Mouse (Mus musculus): ENCODE results near the gene Cldn14. TPM values are rescaled to one million over a fixed set of nuclear protein-coding genes. Genes with fewer than 3 reads are reported as not detected.
"Not testable (repeated sequence)": the region's sequence is repeated elsewhere in the genome, so short reads cannot be mapped to it uniquely, and the experiment has no call there.

The Cldn14 gene
- 1 to 10 TPM; 1.1 to 1.9 TPM for total RNA-seq (2021)
- long read RNA-seq, experiment 1, partial matches to known transcripts, result 0 of 3 reads
- long read RNA-seq, experiment 1, other reads (novel, unspliced or antisense), result 0 of 3 reads
- long read RNA-seq, experiment 2, result 0 reads

- intact Hi-C loops (cut with DNase I), result no loop called here
- no peak for DNase-seq (ENCODE audit: low spot score in 2 of 2)
Measured at GRCm38 (mm10) chr16:94008737-94009136, at the start of gene Cldn14. Cldn14 (minus strand) TSS chr16:94008837.

- DNase-seq (ENCODE audit: low spot score in 2 of 2), result no peak
- intact Hi-C loops (cut with DNase I), result no loop called here
Measured at GRCm38 (mm10) chr16:94055576-94055975, 46.9 kb upstream of the Cldn14 start.

- no peak for DNase-seq (ENCODE audit: low spot score in 2 of 2)
- intact Hi-C loops (cut with DNase I), result no loop called here
Measured at GRCm38 (mm10) chr16:94055176-94055575, 46.5 kb upstream of the Cldn14 start.

- intact Hi-C loops (cut with DNase I), result no loop called here
- no peak for DNase-seq (ENCODE audit: low spot score in 2 of 2)
Measured at GRCm38 (mm10) chr16:94050368-94050767, 41.7 kb upstream of the Cldn14 start.

- intact Hi-C loops (cut with DNase I), result no loop called here
- DNase-seq (ENCODE audit: low spot score in 2 of 2), result peak; percentile 25 to 26
Measured at GRCm38 (mm10) chr16:94044996-94045395, 36.4 kb upstream of the Cldn14 start.

- intact Hi-C loops (cut with DNase I), result no loop called here
- no peak for DNase-seq (ENCODE audit: low spot score in 2 of 2)
Measured at GRCm38 (mm10) chr16:94043797-94044196, 35.2 kb upstream of the Cldn14 start.

- intact Hi-C loops (cut with DNase I), result no loop called here
- no peak for DNase-seq (ENCODE audit: low spot score in 2 of 2)
Measured at GRCm38 (mm10) chr16:94041065-94041712, 32.6 kb upstream of the Cldn14 start.

- intact Hi-C loops (cut with DNase I), result no loop called here
- DNase-seq (ENCODE audit: low spot score in 2 of 2), result no peak
Measured at GRCm38 (mm10) chr16:94040485-94040884, 31.8 kb upstream of the Cldn14 start.

GRCm38 (mm10) chr16:94038986-94039341 is 30.3 kb upstream of the Cldn14 start:
- intact Hi-C loops (cut with DNase I), result loop anchor here (1.0 kb wide), 1 partner anchor 220 kb away; no protein-coding TSS in a partner anchor

GRCm38 (mm10) chr16:94038272-94038985 is 29.8 kb upstream of the Cldn14 start:
- peak; percentile 36 to 62 for DNase-seq (ENCODE audit: low spot score in 2 of 2)

More at GRCm38 (mm10) chr16:94038986-94039341, 30.3 kb upstream of the Cldn14 start:
- DNase-seq (ENCODE audit: low spot score in 2 of 2), result no peak

GRCm38 (mm10) chr16:94037280-94037679 is 28.6 kb upstream of the Cldn14 start:
- intact Hi-C loops (cut with DNase I), result no loop called here
- no peak for DNase-seq (ENCODE audit: low spot score in 2 of 2)

More at GRCm38 (mm10) chr16:94038272-94038985, 29.8 kb upstream of the Cldn14 start:
- intact Hi-C loops (cut with DNase I), result loop anchor here (1.0 kb wide), 1 partner anchor 221 kb away; no protein-coding TSS in a partner anchor

GRCm38 (mm10) chr16:94034152-94034551 is 25.5 kb upstream of the Cldn14 start:
- no peak for DNase-seq (ENCODE audit: low spot score in 2 of 2)

GRCm38 (mm10) chr16:94032270-94032669 is 23.6 kb upstream of the Cldn14 start:
- DNase-seq (ENCODE audit: low spot score in 2 of 2), result no peak
- intact Hi-C loops (cut with DNase I), result no loop called here

More at GRCm38 (mm10) chr16:94034152-94034551, 25.5 kb upstream of the Cldn14 start:
- intact Hi-C loops (cut with DNase I), result no loop called here

GRCm38 (mm10) chr16:94023352-94024280 is 15.0 kb upstream of the Cldn14 start:
- intact Hi-C loops (cut with DNase I), result no loop called here

GRCm38 (mm10) chr16:94019725-94020124 is 11.1 kb upstream of the Cldn14 start:
- intact Hi-C loops (cut with DNase I); DNase-seq (ENCODE audit: low spot score in 2 of 2): not testable (repeated sequence)

More at GRCm38 (mm10) chr16:94023352-94024280, 15.0 kb upstream of the Cldn14 start:
- no peak for DNase-seq (ENCODE audit: low spot score in 2 of 2)

- intact Hi-C loops (cut with DNase I), result no loop called here
Measured at GRCm38 (mm10) chr16:94017953-94018352, 9.3 kb upstream of the Cldn14 start.

GRCm38 (mm10) chr16:94014489-94015096 is 6.0 kb upstream of the Cldn14 start:
- intact Hi-C loops (cut with DNase I), result no loop called here
- DNase-seq (ENCODE audit: low spot score in 2 of 2), result no peak

More at GRCm38 (mm10) chr16:94017953-94018352, 9.3 kb upstream of the Cldn14 start:
- no peak for DNase-seq (ENCODE audit: low spot score in 2 of 2)

- intact Hi-C loops (cut with DNase I); DNase-seq (ENCODE audit: low spot score in 2 of 2): not testable (repeated sequence)
Measured at GRCm38 (mm10) chr16:94013328-94014086, 4.9 kb upstream of the Cldn14 start.
